Mouse (Mus musculus): ENCODE results near the gene Il2ra.
A peak's percentile ranks its signal among the peaks of the same experiment; 100 is the strongest.

Il2ra gene

GRCm38 (mm10) chr2:11653780-11654179, 11.2 kb downstream of the Il2ra start:
- no peak for DNase-seq

GRCm38 (mm10) chr2:11654990-11655931, 12.7 kb downstream of the Il2ra start:
- DNase-seq, result no peak

GRCm38 (mm10) chr2:11657581-11657980, 15.0 kb downstream of the Il2ra start:
- DNase-seq, result no peak

DNA sequence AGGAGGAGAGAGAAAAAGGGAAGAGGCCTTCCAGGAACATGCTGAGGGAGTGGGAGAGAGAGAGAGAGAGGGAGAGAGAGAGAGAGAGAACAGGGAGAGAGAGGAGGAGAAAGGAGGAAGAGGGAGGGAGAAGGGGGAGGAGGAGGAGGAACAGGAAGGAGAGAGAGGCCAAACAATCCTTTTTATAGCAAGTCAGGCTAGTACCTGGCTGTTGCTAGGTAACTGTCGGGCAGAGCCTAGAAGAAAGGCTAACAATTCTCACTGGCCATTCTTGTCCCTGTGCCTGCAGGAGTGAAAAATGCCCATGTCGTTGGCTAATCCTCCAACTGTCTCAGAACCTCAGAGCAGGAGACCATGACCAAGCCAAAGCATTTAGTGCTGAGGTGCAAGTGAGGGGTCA, 16.7 kb downstream of the Il2ra start:
- no peak for DNase-seq

DNA sequence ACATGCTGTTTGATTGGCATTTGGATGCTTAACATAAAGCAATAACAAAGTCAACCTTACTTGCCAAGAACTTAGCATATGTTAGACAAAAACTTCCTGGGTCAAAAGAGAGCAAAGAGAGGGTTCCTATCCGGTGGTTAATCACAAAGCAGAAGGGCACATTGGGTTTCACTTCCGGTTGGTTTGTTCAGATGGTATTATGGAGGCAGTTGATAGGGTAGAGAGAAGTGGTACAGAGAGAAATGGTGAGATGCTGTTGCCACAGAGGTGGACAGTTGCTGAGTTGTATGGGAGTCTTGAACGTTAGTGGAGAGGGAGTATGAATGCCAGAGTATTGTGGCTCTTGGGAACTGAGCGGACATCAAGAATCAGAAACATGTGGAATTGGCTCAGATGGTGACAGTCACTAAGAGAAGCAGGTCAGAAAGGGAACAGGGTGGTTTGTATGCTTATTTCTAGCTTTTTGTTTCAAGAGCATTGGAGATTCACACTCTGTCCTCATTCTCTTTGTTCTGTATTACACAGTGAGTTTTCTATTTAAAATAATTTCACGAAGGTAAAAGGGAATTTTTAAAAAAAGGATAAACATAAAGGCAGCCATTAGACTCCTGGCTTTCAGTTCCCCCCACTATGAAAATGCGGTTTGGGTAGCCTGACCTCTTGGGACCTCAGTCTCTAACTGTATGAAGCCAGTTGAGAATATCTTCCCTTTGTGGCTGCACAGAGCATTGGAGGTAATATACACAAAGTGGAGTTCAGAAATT, 19.7 kb downstream of the Il2ra start:
- no peak for DNase-seq

DNA sequence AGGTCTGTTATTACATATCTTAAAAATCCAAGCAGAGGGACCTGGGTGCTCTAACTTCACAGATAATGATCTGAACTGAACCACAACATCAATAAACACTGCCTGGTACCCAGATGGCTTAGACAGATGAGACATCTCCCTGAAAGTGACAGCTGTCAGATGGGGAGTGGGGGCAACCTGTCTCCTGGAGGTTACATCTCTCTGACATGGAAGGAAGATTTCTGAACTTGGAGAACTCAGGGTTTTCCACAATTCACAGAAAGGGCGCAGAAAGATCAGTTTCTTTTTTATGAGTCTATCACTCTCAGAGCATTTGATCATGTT, 20.3 kb downstream of the Il2ra start:
- no peak for DNase-seq

- peak; percentile 87 for DNase-seq
These were observed 21.4 kb downstream of the Il2ra start for GRCm38 (mm10) chr2:11663961-11664360.

- DNase-seq, result peak; percentile 12
These were observed 21.8 kb downstream of the Il2ra start for GRCm38 (mm10) chr2:11664367-11664766.

- DNase-seq, result peak; percentile 29
These were observed 22.2 kb downstream of the Il2ra start for GRCm38 (mm10) chr2:11664806-11665205.

GRCm38 (mm10) chr2:11665326-11665725, 22.7 kb downstream of the Il2ra start:
- DNase-seq, result peak; percentile 56

- DNase-seq, result no peak
These were observed 29.5 kb downstream of the Il2ra start for GRCm38 (mm10) chr2:11672144-11672543.

- no peak for DNase-seq
These were observed 37.0 kb downstream of the Il2ra start for GRCm38 (mm10) chr2:11679626-11680025.

- DNase-seq, result no peak
These were observed 40.1 kb downstream of the Il2ra start for GRCm38 (mm10) chr2:11682712-11683111.

DNA sequence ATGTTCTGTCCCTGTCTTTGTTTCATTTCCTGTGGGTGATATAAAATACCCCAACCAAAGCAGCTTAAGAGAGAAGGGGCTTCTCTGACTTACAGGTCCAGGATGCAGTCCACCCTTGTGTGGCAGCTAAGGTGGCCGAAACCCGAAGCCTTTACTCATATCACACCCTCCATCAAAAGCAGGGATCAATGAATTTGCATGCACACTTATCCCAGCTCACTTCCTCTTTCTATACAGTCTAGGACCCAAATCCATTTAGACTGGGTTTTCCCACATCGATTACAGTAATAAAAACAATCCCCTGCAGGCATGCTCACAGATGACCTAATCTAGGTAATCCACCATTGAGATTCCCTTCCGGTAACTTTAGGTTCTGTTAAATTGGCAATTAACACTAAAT, 43.9 kb downstream of the Il2ra start:
- DNase-seq, result no peak

GRCm38 (mm10) chr2:11687436-11687835, 44.8 kb downstream of the Il2ra start:
- no peak for DNase-seq

DNA sequence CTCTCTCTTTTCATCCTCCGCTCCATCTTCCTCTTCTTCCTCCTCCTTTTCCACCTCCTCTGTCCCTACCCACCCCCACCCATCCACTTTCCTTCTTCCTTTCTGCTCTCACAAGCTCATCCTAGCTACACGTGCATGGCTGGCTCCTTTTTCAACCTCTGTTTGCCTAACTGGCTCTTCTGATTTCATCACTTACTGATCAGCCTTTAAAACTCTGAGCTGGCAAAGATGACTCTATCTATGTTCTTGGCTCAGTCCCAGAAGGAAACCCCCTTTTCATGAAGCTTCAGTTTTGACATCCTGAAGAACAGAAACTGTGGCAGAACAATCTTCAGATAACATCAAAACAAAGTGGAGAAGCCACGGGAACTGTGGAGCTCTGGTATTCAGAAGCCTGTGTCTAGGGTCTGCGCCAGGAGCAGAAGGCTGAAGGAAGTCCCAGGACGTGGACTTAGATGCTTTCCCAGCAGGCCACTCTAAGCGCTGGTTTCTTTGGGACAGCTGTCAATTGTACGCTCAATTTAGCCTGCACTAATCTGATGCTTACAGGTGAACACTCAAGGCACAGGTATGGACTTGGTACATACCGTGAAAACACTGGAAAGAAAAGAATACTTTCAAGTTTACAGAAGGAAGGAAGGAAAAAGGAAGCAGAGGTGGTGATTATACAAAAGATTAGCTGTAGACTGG, 47.7 kb downstream of the Il2ra start:
- DNase-seq, result no peak

- DNase-seq, result no peak
These were observed 50.7 kb downstream of the Il2ra start for GRCm38 (mm10) chr2:11693352-11693751.

DNA sequence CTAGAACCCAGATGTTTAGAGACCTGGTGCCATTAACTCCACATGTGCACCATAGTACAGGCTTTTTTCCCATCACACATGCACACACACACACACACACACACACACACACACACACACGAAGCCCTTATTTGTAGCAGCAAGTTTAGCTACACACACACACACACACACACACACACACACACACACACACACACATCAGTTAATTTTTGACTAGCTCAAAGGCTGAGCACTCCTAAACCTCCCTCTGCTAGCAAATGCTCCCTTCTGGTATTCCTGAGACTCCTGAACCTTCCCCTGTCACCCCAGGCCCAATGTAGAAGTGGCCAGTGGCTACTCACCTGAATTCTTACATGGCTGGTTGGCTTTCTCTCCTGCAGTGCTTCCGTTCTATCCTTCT, 51.5 kb downstream of the Il2ra start:
- peak; percentile 69 for DNase-seq

- DNase-seq, result peak; percentile 27
These were observed 53.3 kb downstream of the Il2ra start for GRCm38 (mm10) chr2:11695867-11696266.

GRCm38 (mm10) chr2:11698994-11699393, 56.4 kb downstream of the Il2ra start:
- peak; percentile 65 for DNase-seq

- DNase-seq, result no peak
These were observed 57.3 kb downstream of the Il2ra start for GRCm38 (mm10) chr2:11699905-11700304.

DNA sequence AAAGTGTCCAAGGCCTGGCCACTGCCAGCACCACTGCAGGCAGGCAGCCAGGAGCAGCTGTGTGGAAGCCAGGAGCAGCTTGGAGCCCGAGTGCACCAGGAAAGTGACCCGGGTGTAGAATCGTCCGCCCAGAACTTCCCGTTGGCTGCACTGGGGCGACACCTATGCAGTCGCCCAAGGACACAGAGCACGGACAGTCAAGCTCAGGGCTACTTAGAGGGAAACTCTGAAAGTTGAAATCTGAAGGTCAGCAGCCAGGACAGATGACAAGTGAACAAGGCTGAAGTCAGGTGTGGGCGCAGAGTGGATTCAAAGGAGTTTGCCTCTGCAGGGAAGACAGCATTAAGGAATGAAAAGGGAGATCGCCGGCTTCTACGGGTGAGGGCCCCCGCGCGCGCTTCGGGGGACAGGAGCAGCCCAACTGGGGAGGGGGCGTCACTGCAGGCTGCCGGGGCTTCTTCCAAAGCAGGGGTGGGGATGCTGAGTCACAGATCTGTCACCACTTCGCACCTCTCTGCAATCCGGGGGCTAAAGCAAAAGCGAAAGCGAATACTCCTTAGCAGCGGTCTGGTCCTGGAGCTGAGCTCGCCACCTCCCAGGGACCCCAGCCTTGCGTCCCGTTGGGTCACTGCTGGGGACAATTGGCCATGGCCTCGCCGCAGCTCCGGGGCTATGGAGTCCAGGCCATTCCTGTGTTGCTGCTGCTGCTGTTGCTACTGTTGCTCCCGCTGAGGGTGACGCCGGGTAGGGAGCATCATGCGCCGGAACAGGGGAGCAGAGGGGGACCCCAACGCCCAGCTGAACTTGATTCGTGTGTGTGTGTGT, 62.8 kb downstream of the Il2ra start, which contains the start of gene Il15ra:
Gene Il15ra, plus strand, starts transcription at position 90 of the 825 bp plus-strand sequence.
- DNase-seq, result peak; percentile 91

Measured in kidney, postnatal 14 days (tissue).